Mouse (Mus musculus) midbrain, embryonic 14.5 days (tissue): ENCODE results near the gene Lnx1. TPM values are rescaled to one million over a fixed set of nuclear protein-coding genes. Genes with fewer than 3 reads are reported as not detected.

Source experiments
- ATAC-seq: fragments of 200-750 bp; cut with Nextera tagmentation; 2 replicates; pipeline ENCODE4 v1.8.0; 2017; ENCODE audit warnings: moderate number of reproducible peaks, moderate library complexity; ENCODE audit not compliant: low FRiP score, low TSS enrichment
- DNase-seq: peaks from one replicate; pipeline ENCODE4 v3.0.0-alpha.2; 2015
- H3K27ac ChIP-seq: fragments of 300-500 bp; sonication (generic); replicated peaks from 2 replicates; pipeline ENCODE4 v1.5.1; 2014; ENCODE audit warnings: mild to moderate bottlenecking, low read depth, low read length, moderate library complexity
- H3K27me3 ChIP-seq: fragments of 300-500 bp; sonication (generic); 2 replicates; pipeline ENCODE4 v1.6.1; 2014; ENCODE audit warnings: low read length, control low read depth, mixed read lengths; ENCODE audit not compliant: control insufficient read depth, insufficient read depth
- H3K36me3 ChIP-seq: fragments of 300-500 bp; sonication (generic); 2 replicates; pipeline ENCODE4 v1.6.1; 2014; ENCODE audit warnings: low read length, control low read depth; ENCODE audit not compliant: control insufficient read depth, insufficient read depth
- H3K4me1 ChIP-seq: fragments of 300-500 bp; sonication (generic); 2 replicates; pipeline ENCODE4 v1.6.1; 2014; ENCODE audit warnings: mild to moderate bottlenecking, antibody characterized with exemption, low read length, control low read depth; ENCODE audit not compliant: control insufficient read depth, insufficient read depth
- H3K4me2 ChIP-seq: fragments of 300-500 bp; sonication (generic); 2 replicates; pipeline ENCODE4 v1.6.1; 2014; ENCODE audit warnings: mild to moderate bottlenecking, low read length, moderate library complexity
- H3K4me3 ChIP-seq: fragments of 300-500 bp; sonication (generic); replicated peaks from 2 replicates; pipeline ENCODE4 v1.5.1; 2014; ENCODE audit warnings: low read depth, low read length
- H3K9ac ChIP-seq: fragments of 300-500 bp; sonication (generic); replicated peaks from 2 replicates; pipeline ENCODE4 v1.6.1; 2014; ENCODE audit warnings: mild to moderate bottlenecking, low read length, moderate library complexity
- H3K9me3 ChIP-seq: fragments of 300-500 bp; sonication (generic); 2 replicates; pipeline ENCODE4 v1.6.1; 2016; ENCODE audit warnings: low read length, control low read depth, mixed read lengths; ENCODE audit not compliant: control insufficient read depth
- WGBS: fragments of 180-500 bp; shearing (Covaris S2); extraction: QIAGEN DNeasy Blood & Tissue Kit; methylation state at CpG from one replicate; pipeline ENCODE4 v1.1.7; 2014; 5-methylcytosine and 5-hydroxymethylcytosine counted together
- polyA plus RNA-seq: library from polyadenylated mRNA; unstranded; fragments of >200 nt; fragmentation: Nextera tagmentation; extraction: Ambion mirVana; gene quantifications from 2 replicates; pipeline ENCODE4 v1.2.1, GENCODE M21; 2014

Lnx1 gene
- polyA plus RNA-seq, 1 experiment from 2014 or later = 10.9 TPM

- WGBS = 87% methylated on average over 5 of the region's 5 CpGs
- H3K36me3 ChIP-seq = no peaks in the 10 kb centered on the region
- no peak overlapping the region for H3K9ac ChIP-seq
- H3K27ac ChIP-seq = no peak overlapping the region
- H3K4me3 ChIP-seq = no peak overlapping the region
- no peak overlapping the region for H3K4me2 ChIP-seq
- H3K27me3 ChIP-seq = no peaks in the 10 kb centered on the region
- H3K9me3 ChIP-seq = no peaks in the 10 kb centered on the region
- ATAC-seq = no peak
- no peaks in the 10 kb centered on the region for H3K4me1 ChIP-seq
- no peak for DNase-seq
These were observed 46.3 kb downstream of the Lnx1 start for GRCm38 (mm10) chr5:74656410-74656809.

GRCm38 (mm10) chr5:74654527-74654926 lies 48.2 kb downstream of the Lnx1 start:
- ATAC-seq (no peak), DNase-seq (no peak)
- Histone ChIP-seq H3K4me3 (no peak overlapping the region), H3K36me3 (no peaks in the 10 kb centered on the region), H3K4me1 (no peaks in the 10 kb centered on the region), H3K27me3 (no peaks in the 10 kb centered on the region), H3K4me2 (no peak overlapping the region), H3K9me3 (no peaks in the 10 kb centered on the region), H3K27ac (no peak overlapping the region), H3K9ac (no peak overlapping the region)
- 87% methylated on average over 6 of the region's 6 CpGs for WGBS

GRCm38 (mm10) chr5:74653766-74654165 lies 48.9 kb downstream of the Lnx1 start:
- no peak overlapping the region for H3K9ac ChIP-seq

GRCm38 (mm10) chr5:74649122-74649521 lies 53.6 kb downstream of the Lnx1 start:
- Histone ChIP-seq H3K9me3 (no peaks in the 10 kb centered on the region), H3K4me1 (no peaks in the 10 kb centered on the region), H3K27ac (no peak overlapping the region), H3K9ac (no peak overlapping the region), H3K4me2 (no peak overlapping the region), H3K27me3 (no peaks in the 10 kb centered on the region), H3K36me3 (no peaks in the 10 kb centered on the region), H3K4me3 (no peak overlapping the region)
- ATAC-seq (no peak), DNase-seq (no peak)
- 92% methylated on average over 1 of the region's 1 CpGs for WGBS

More at GRCm38 (mm10) chr5:74653766-74654165, 48.9 kb downstream of the Lnx1 start:
- Histone ChIP-seq H3K4me2 (no peak overlapping the region), H3K9me3 (no peaks in the 10 kb centered on the region), H3K36me3 (no peaks in the 10 kb centered on the region), H3K27me3 (no peaks in the 10 kb centered on the region), H3K4me1 (no peaks in the 10 kb centered on the region), H3K27ac (no peak overlapping the region), H3K4me3 (no peak overlapping the region)
- ATAC-seq (no peak), DNase-seq (no peak)
- 92% methylated on average over 10 of the region's 10 CpGs for WGBS

GRCm38 (mm10) chr5:74648216-74648615 lies 54.5 kb downstream of the Lnx1 start:
- H3K9ac ChIP-seq = no peak overlapping the region
- H3K4me3 ChIP-seq = no peak overlapping the region
- ATAC-seq = no peak
- no peak for DNase-seq
- no peak overlapping the region for H3K4me2 ChIP-seq
- no peaks in the 10 kb centered on the region for H3K9me3 ChIP-seq
- H3K4me1 ChIP-seq = no peaks in the 10 kb centered on the region
- H3K27ac ChIP-seq = no peak overlapping the region
- 81% methylated on average over 9 of the region's 9 CpGs for WGBS
- H3K27me3 ChIP-seq = no peaks in the 10 kb centered on the region
- no peaks in the 10 kb centered on the region for H3K36me3 ChIP-seq

- Histone ChIP-seq H3K27ac (no peak overlapping the region), H3K9me3 (no peaks in the 10 kb centered on the region), H3K9ac (no peak overlapping the region), H3K4me1 (no peaks in the 10 kb centered on the region), H3K27me3 (no peaks in the 10 kb centered on the region), H3K4me2 (no peak overlapping the region), H3K36me3 (no peaks in the 10 kb centered on the region), H3K4me3 (no peak overlapping the region)
- no peak for ATAC-seq
- WGBS = 61% methylated on average over 5 of the region's 6 CpGs
- DNase-seq = no peak
These were observed 55.1 kb downstream of the Lnx1 start for GRCm38 (mm10) chr5:74647584-74647984.

GRCm38 (mm10) chr5:74642291-74642690 lies 60.4 kb downstream of the Lnx1 start:
- WGBS = 86% methylated on average over 2 of the region's 2 CpGs
- no peak for ATAC-seq
- no peak for DNase-seq
- no peak overlapping the region for H3K9ac ChIP-seq
- H3K27me3 ChIP-seq = no peaks in the 10 kb centered on the region
- H3K9me3 ChIP-seq = no peaks in the 10 kb centered on the region
- H3K4me1 ChIP-seq = no peaks in the 10 kb centered on the region
- H3K4me2 ChIP-seq = no peak overlapping the region
- H3K36me3 ChIP-seq = no peaks in the 10 kb centered on the region
- H3K4me3 ChIP-seq = no peak overlapping the region
- no peak overlapping the region for H3K27ac ChIP-seq

GRCm38 (mm10) chr5:74641000-74641399 lies 61.7 kb downstream of the Lnx1 start:
- Histone ChIP-seq H3K4me1 (no peaks in the 10 kb centered on the region), H3K9ac (no peak overlapping the region), H3K9me3 (no peaks in the 10 kb centered on the region), H3K36me3 (no peaks in the 10 kb centered on the region), H3K4me2 (no peak overlapping the region), H3K27me3 (no peaks in the 10 kb centered on the region), H3K4me3 (no peak overlapping the region), H3K27ac (no peak overlapping the region)
- ATAC-seq (no peak), DNase-seq (peak; percentile 46)
- WGBS = 47% methylated on average over 6 of the region's 6 CpGs

- Histone ChIP-seq H3K4me1 (no peaks in the 10 kb centered on the region), H3K4me2 (no peak overlapping the region), H3K9me3 (no peaks in the 10 kb centered on the region), H3K9ac (no peak overlapping the region), H3K27me3 (no peaks in the 10 kb centered on the region), H3K4me3 (no peak overlapping the region), H3K27ac (no peak overlapping the region), H3K36me3 (no peaks in the 10 kb centered on the region)
- ATAC-seq (no peak), DNase-seq (no peak)
- WGBS = 88% methylated on average over 4 of the region's 4 CpGs
These were observed 62.2 kb downstream of the Lnx1 start for GRCm38 (mm10) chr5:74640504-74640903.
